In genomic region chr7:127253821-127254769, GRCm38 (mm10) we compare ENCODE assay signal across 8 mouse cellular contexts. TPM values are rescaled to one million over a fixed set of nuclear protein-coding genes. Genes with fewer than 3 reads are reported as not detected.
DNase-seq lines count a peak whose midpoint lies in the region; ATAC-seq lines count a peak whose summit lies in the region.

No protein-coding gene starts in this region.

- intact Hi-C loops in gastrocnemius, postnatal 14 days (cut with DNase I; ENCODE audit: low total_unique reads) = no loop called here
- intact Hi-C loops in left cerebral cortex, postnatal 10 days (cut with DNase I) = no loop called here

- DNase-seq in adrenal gland, adult 18-20 months (ENCODE audit: low spot score in 2 of 2) = peak; percentile 93
- DNase-seq in embryo, embryonic 10.5 days (ENCODE audit: low spot score) = peak; percentile 97
- DNase-seq in gastrocnemius, postnatal 14 days = peak; percentile 95
- DNase-seq in left cerebral cortex, postnatal 10 days (ENCODE audit: extremely low spot score in 1 of 2, low spot score in 2 of 2) = peak; percentile 93 to 98
- DNase-seq in right cerebral cortex, postnatal 10 days (ENCODE audit: low spot score in 2 of 2) = peak; percentile 96 to 98
- DNase-seq in urinary bladder, postnatal 14 days (ENCODE audit: low spot score) = peak; percentile 96

- ATAC-seq in inflammation-experienced regulatory T-cells, adult 6 months = peak; percentile 90
- peak; percentile 77 for ATAC-seq in megakaryocyte progenitor cell, adult 5-6 weeks (replicated peaks; ENCODE audit: poor library complexity)

RNA-seq across cellular contexts. Expression of gene Dctpp1, which starts 6.4 kb away (rescaled TPM):
- total RNA-seq in adrenal gland, adult 18-20 months (2021) = 10 to 100 TPM; 27.9 to 29.5 TPM
- 10 to 100 TPM; 24.7 to 27.0 TPM for total RNA-seq in gastrocnemius, postnatal 14 days (2021)
- 10 to 100 TPM; 37.2 to 88.3 (median 51.2) TPM for polyA plus RNA-seq in inflammation-experienced regulatory T-cells, adult 6 months (2017; shearing (Covaris generic))
- total RNA-seq in left cerebral cortex, postnatal 10 days (2021) = 10 to 100 TPM; 40.7 to 40.9 TPM
- total RNA-seq in megakaryocyte progenitor cell, adult 5-6 weeks (2015) = 92.7 and 106 TPM in 2 replicates
- 62.4 and 63.5 TPM in 2 replicates for total RNA-seq in megakaryocyte progenitor cell, adult 5-6 weeks (2017)

RNA-seq across cellular contexts. Expression of gene Zfp771, which starts 10.0 kb away (rescaled TPM):
- total RNA-seq in adrenal gland, adult 18-20 months (2021) = 10 to 100 TPM; 23.6 to 29.6 TPM
- 10 to 100 TPM; 18.0 to 21.6 TPM for total RNA-seq in gastrocnemius, postnatal 14 days (2021)
- 1 to 10 TPM in 1 of 3 experiments, under 1 TPM in 1, not detected in 1; 0.46 to 1.5 TPM for polyA plus RNA-seq in inflammation-experienced regulatory T-cells, adult 6 months (2017; shearing (Covaris generic))
- total RNA-seq in left cerebral cortex, postnatal 10 days (2021) = 10 to 100 TPM; 53.6 to 65.0 TPM
- 3.4 and 3.5 TPM in 2 replicates for total RNA-seq in megakaryocyte progenitor cell, adult 5-6 weeks (2015)
- total RNA-seq in megakaryocyte progenitor cell, adult 5-6 weeks (2017) = 2.7 and 8.0 TPM in 2 replicates

RNA-seq across cellular contexts. Expression of gene Sephs2, which starts 19.8 kb away (rescaled TPM):
- 10 to 100 TPM; 86.4 to 88.8 TPM for total RNA-seq in adrenal gland, adult 18-20 months (2021)
- total RNA-seq in gastrocnemius, postnatal 14 days (2021) = 10 to 100 TPM; 19.3 to 23.1 TPM
- 10 to 100 TPM; 19.4 to 45.4 (median 28.6) TPM for polyA plus RNA-seq in inflammation-experienced regulatory T-cells, adult 6 months (2017; shearing (Covaris generic))
- 10 to 100 TPM; 50.6 to 53.7 TPM for total RNA-seq in left cerebral cortex, postnatal 10 days (2021)
- total RNA-seq in megakaryocyte progenitor cell, adult 5-6 weeks (2015) = 63.9 and 74.4 TPM in 2 replicates
- 161 and 168 TPM in 2 replicates for total RNA-seq in megakaryocyte progenitor cell, adult 5-6 weeks (2017)

RNA-seq across cellular contexts. Expression of gene Sept1, which starts 21.2 kb away (rescaled TPM):
- 1 to 10 TPM; 7.8 to 8.7 TPM for total RNA-seq in adrenal gland, adult 18-20 months (2021)
- 1 to 10 TPM; 4.2 to 5.0 TPM for total RNA-seq in gastrocnemius, postnatal 14 days (2021)
- polyA plus RNA-seq in inflammation-experienced regulatory T-cells, adult 6 months (2017; shearing (Covaris generic)) = 100 to 1,000 TPM; 783 to 927 (median 807) TPM
- total RNA-seq in left cerebral cortex, postnatal 10 days (2021) = 1 to 10 TPM; 6.0 to 6.1 TPM
- total RNA-seq in megakaryocyte progenitor cell, adult 5-6 weeks (2015) = 27.0 and 38.6 TPM in 2 replicates
- 21.7 and 35.4 TPM in 2 replicates for total RNA-seq in megakaryocyte progenitor cell, adult 5-6 weeks (2017)

RNA-seq across cellular contexts. Expression of gene Zfp553, which starts 21.2 kb away (rescaled TPM):
- 10 to 100 TPM; 12.6 to 14.8 TPM for total RNA-seq in adrenal gland, adult 18-20 months (2021)
- 1 to 10 TPM; 4.2 to 5.4 TPM for total RNA-seq in gastrocnemius, postnatal 14 days (2021)
- 1 to 10 TPM; 3.3 to 6.8 (median 4.6) TPM for polyA plus RNA-seq in inflammation-experienced regulatory T-cells, adult 6 months (2017; shearing (Covaris generic))
- total RNA-seq in left cerebral cortex, postnatal 10 days (2021) = 10 to 100 TPM; 16.6 to 18.4 TPM
- total RNA-seq in megakaryocyte progenitor cell, adult 5-6 weeks (2015) = 6.5 and 9.0 TPM in 2 replicates
- 13.8 and 15.4 TPM in 2 replicates for total RNA-seq in megakaryocyte progenitor cell, adult 5-6 weeks (2017)

Comparison
In these comparisons a context has a peak if more than half of its experiments do, and no peak if none do; other contexts are left out.
1. Peak in every context shown above with its lines: DNase-seq and ATAC-seq.